Mouse (Mus musculus) brown adipose tissue, adult 24 weeks (tissue): ENCODE data around the gene Gm19426. TPM values are rescaled to one million over a fixed set of nuclear protein-coding genes. Genes with fewer than 3 reads are reported as not detected.

Source experiments
- polyA plus RNA-seq: library from polyadenylated mRNA; stranded (reverse); fragments of >200 nt; gene quantifications from 2 replicates; pipeline ENCODE4 v1.2.4, GENCODE M21; 2012; ENCODE audit not compliant: missing spikeins, insufficient read depth, insufficient read length

Gene Gm19426
- polyA plus RNA-seq, 1 experiment = not detected

Other genes starting within 250 kb of the Gm19426 start
- gene Ctnnd1, start 92.9 kb downstream of the Gm19426 start, polyA plus RNA-seq = 32.5 and 35.3 TPM in 2 replicates
- not detected in 2 replicates for gene Btbd18, start 84.6 kb downstream of the Gm19426 start, polyA plus RNA-seq
- gene Selenoh, start 72.9 kb downstream of the Gm19426 start, polyA plus RNA-seq = 27.5 and 33.4 TPM in 2 replicates
- gene Gm28635, start 65.6 kb downstream of the Gm19426 start, polyA plus RNA-seq = not detected in 2 replicates
- 11.5 and 13.0 TPM in 2 replicates for gene Med19, start 65.3 kb downstream of the Gm19426 start, polyA plus RNA-seq
- gene Tmx2, start 64.5 kb downstream of the Gm19426 start, polyA plus RNA-seq = 99.9 and 101 TPM in 2 replicates
- gene Zdhhc5, start 28.5 kb downstream of the Gm19426 start, polyA plus RNA-seq = 25.5 and 40.4 TPM in 2 replicates
- gene Clp1, start 16.3 kb downstream of the Gm19426 start, polyA plus RNA-seq = 9.4 and 13.7 TPM in 2 replicates
- not detected in 2 replicates for gene Ypel4, start 9.6 kb downstream of the Gm19426 start, polyA plus RNA-seq
- 74.6 and 108 TPM in 2 replicates for gene Serping1, start 31.8 kb upstream of the Gm19426 start, polyA plus RNA-seq
- 4.5 and 15.2 TPM in 2 replicates for gene Ube2l6, start 55.2 kb upstream of the Gm19426 start, polyA plus RNA-seq
- 2.7 and 3.0 TPM in 2 replicates for gene Smtnl1, start 79.0 kb upstream of the Gm19426 start, polyA plus RNA-seq
- 125 and 134 TPM in 2 replicates for gene Timm10, start 83.3 kb upstream of the Gm19426 start, polyA plus RNA-seq
- 2.6 and 3.5 TPM in 2 replicates for gene Slc43a1, start 95.2 kb upstream of the Gm19426 start, polyA plus RNA-seq
- gene Rtn4rl2, start 143.1 kb upstream of the Gm19426 start, polyA plus RNA-seq = 1.5 TPM in 1 of 2 replicates, not detected in the other
- gene Slc43a3, start 192.9 kb upstream of the Gm19426 start, polyA plus RNA-seq = 18.5 and 18.6 TPM in 2 replicates
- gene Prg2, start 236.8 kb upstream of the Gm19426 start, polyA plus RNA-seq = not detected in 2 replicates
- gene Prg3, start 244.6 kb upstream of the Gm19426 start, polyA plus RNA-seq = not detected in 2 replicates